Mouse (Mus musculus): ENCODE measurements around the gene Palm.

GRCm38 (mm10) chr10:79768400-79768799 is 25.0 kb upstream of the Palm start:
- TF ChIP-seq EP300 (IDR thresholded peaks at IDR 0.05) (no peak), CTCF (IDR thresholded peaks at IDR 0.05) (peak; percentile 98)

Data from lung, postnatal 0 days (tissue).